Mouse (Mus musculus) limb, embryonic 14.5 days (tissue): Measurements from ENCODE around the gene Rflnb. TPM values are rescaled to one million over a fixed set of nuclear protein-coding genes. Genes with fewer than 3 reads are reported as not detected.

Experiments
- ATAC-seq: fragments of 200-750 bp; cut with Nextera tagmentation; 2 replicates; pipeline ENCODE4 v1.8.0; 2017; ENCODE audit warnings: low read depth, moderate number of reproducible peaks, moderate TSS enrichment; ENCODE audit not compliant: low FRiP score
- DNase-seq: peaks from one replicate; pipeline ENCODE4 v3.0.0-alpha.2; 2015; ENCODE audit warnings: low spot score
- H3K27ac ChIP-seq: fragments of 300-500 bp; sonication (generic); replicated peaks from 2 replicates; pipeline ENCODE4 v1.5.1; 2014; ENCODE audit warnings: low read depth, mild to moderate bottlenecking, low read length, moderate library complexity, mixed read lengths
- H3K27me3 ChIP-seq: fragments of 300-500 bp; sonication (generic); 2 replicates; pipeline ENCODE4 v1.6.1; 2014; ENCODE audit warnings: low read length, mixed read lengths; ENCODE audit not compliant: control insufficient read depth, insufficient read depth
- H3K36me3 ChIP-seq: fragments of 300-500 bp; sonication (generic); 2 replicates; pipeline ENCODE4 v1.6.1; 2014; ENCODE audit warnings: mild to moderate bottlenecking, low read length, moderate library complexity, mixed read lengths; ENCODE audit not compliant: control insufficient read depth, insufficient read depth
- H3K4me1 ChIP-seq: fragments of 300-500 bp; sonication (generic); 2 replicates; pipeline ENCODE4 v1.6.1; 2014; ENCODE audit warnings: antibody characterized with exemption, low read length, mixed read lengths; ENCODE audit not compliant: control insufficient read depth, insufficient read depth
- H3K4me2 ChIP-seq: fragments of 300-500 bp; sonication (generic); replicated peaks from 2 replicates; pipeline ENCODE4 v1.6.1; 2014; ENCODE audit warnings: low read depth, mild to moderate bottlenecking, low read length, moderate library complexity; ENCODE audit not compliant: severe bottlenecking
- H3K4me3 ChIP-seq: fragments of 300-500 bp; sonication (generic); replicated peaks from 2 replicates; pipeline ENCODE4 v1.5.1; 2014; ENCODE audit warnings: low read length
- H3K9ac ChIP-seq: fragments of 300-500 bp; sonication (generic); 2 replicates; pipeline ENCODE4 v1.6.1; 2014; ENCODE audit warnings: mild to moderate bottlenecking, low read depth, low read length, moderate library complexity; ENCODE audit not compliant: severe bottlenecking
- H3K9me3 ChIP-seq: fragments of 300-500 bp; sonication (generic); 2 replicates; pipeline ENCODE4 v1.6.1; 2016; ENCODE audit warnings: low read length; ENCODE audit not compliant: control insufficient read depth
- POLR2A ChIP-seq: fragments of 200-500 bp; IDR thresholded peaks from 2 replicates; pipeline ENCODE4 v1.8.0; 2012; ENCODE audit warnings: inconsistent platforms, mild to moderate bottlenecking, moderate library complexity, borderline replicate concordance; ENCODE audit not compliant: insufficient read depth, insufficient read length; ENCODE audit errors: extremely low read depth
- WGBS: fragments of 180-500 bp; shearing (Covaris S2); extraction: QIAGEN DNeasy Blood & Tissue Kit; methylation state at CpG from one replicate; pipeline ENCODE4 v1.1.7; 2014; 5-methylcytosine and 5-hydroxymethylcytosine counted together
- polyA plus RNA-seq, 2 experiments: library from polyadenylated mRNA; depleted of rRNA in 1 of 2; stranded (reverse) in 1 of 2; unstranded in 1 of 2; fragments of >200 nt; fragmentation: Nextera tagmentation in 1 of 2; extraction: Ambion mirVana in 1 of 2; gene quantifications; 2 replicates each; pipeline versions ENCODE4 v1.2.1 to v1.2.3; 2012 to 2014

Gene Rflnb
- polyA plus RNA-seq, 2 experiments: 28.9 to 52.2 TPM

DNA sequence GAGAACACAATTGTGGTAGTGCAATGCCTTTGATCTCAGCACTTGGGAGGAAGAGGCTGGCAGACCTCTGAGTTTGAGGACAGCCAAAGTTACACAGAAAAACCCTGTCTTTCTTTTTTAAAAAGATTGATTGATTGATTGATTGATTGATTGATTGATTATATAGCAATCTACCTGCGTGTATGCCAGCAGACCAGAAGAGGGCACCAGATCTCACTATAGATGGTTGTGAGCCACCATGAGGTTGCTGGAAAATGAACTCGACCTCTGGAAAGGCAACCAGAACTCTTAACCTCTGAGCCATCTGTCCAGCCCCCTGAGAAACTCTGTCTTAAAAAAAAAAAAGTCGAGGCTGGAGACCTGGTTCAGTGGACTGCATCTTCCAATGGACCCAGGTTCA, 57.0 kb downstream of the Rflnb start:
- WGBS: 28% methylated on average over 3 of the region's 3 CpGs

More for the DNA sequence above, 57.0 kb downstream of the Rflnb start:
- H3K27me3 ChIP-seq: peaks cover 8% of the 10 kb centered on the region; the same call in 1 of the 2 replicates
- no peak overlapping the region for H3K4me2 ChIP-seq
- no peak overlapping the region for H3K27ac ChIP-seq
- no peak overlapping the region for H3K9ac ChIP-seq
- DNase-seq (no peak), ATAC-seq (no peak)
- H3K4me3 ChIP-seq: no peak overlapping the region
- TF ChIP-seq POLR2A: no peak
- H3K9me3 ChIP-seq: no peaks in the 10 kb centered on the region
- no peaks in the 10 kb centered on the region for H3K36me3 ChIP-seq
- H3K4me1 ChIP-seq: peaks cover 9% of the 10 kb centered on the region; the same call in 1 of the 2 replicates

Other genes starting within 250 kb of the Rflnb start
- gene Doc2b, start 231.7 kb downstream of the Rflnb start, polyA plus RNA-seq (2012; rRNA removed): 3.8 and 3.9 TPM in 2 replicates
- gene Doc2b, start 231.7 kb downstream of the Rflnb start, polyA plus RNA-seq (2014; fragmentation: Nextera tagmentation; extraction: Ambion mirVana): 1.6 and 1.7 TPM in 2 replicates
- 2.4 and 2.6 TPM in 2 replicates for gene Rph3al, start 89.4 kb downstream of the Rflnb start, polyA plus RNA-seq (2012; rRNA removed)
- gene Rph3al, start 89.4 kb downstream of the Rflnb start, polyA plus RNA-seq (2014; fragmentation: Nextera tagmentation; extraction: Ambion mirVana): 2.2 and 2.6 TPM in 2 replicates
- 0.58 and 0.87 TPM in 2 replicates for gene 1700016K19Rik, start 27.9 kb downstream of the Rflnb start, polyA plus RNA-seq (2012; rRNA removed)
- gene 1700016K19Rik, start 27.9 kb downstream of the Rflnb start, polyA plus RNA-seq (2014; fragmentation: Nextera tagmentation; extraction: Ambion mirVana): 0.44 and 0.76 TPM in 2 replicates
- 26.6 and 29.6 TPM in 2 replicates for gene Vps53, start 151.9 kb upstream of the Rflnb start, polyA plus RNA-seq (2012; rRNA removed)
- gene Vps53, start 151.9 kb upstream of the Rflnb start, polyA plus RNA-seq (2014; fragmentation: Nextera tagmentation; extraction: Ambion mirVana): 37.3 and 41.9 TPM in 2 replicates
- gene Fam57a, start 151.9 kb upstream of the Rflnb start, polyA plus RNA-seq (2012; rRNA removed): 39.0 and 40.1 TPM in 2 replicates
- 48.3 and 60.8 TPM in 2 replicates for gene Fam57a, start 151.9 kb upstream of the Rflnb start, polyA plus RNA-seq (2014; fragmentation: Nextera tagmentation; extraction: Ambion mirVana)
- gene Dbil5, start 189.8 kb upstream of the Rflnb start, polyA plus RNA-seq (2012; rRNA removed): 0.41 and 0.93 TPM in 2 replicates
- gene Dbil5, start 189.8 kb upstream of the Rflnb start, polyA plus RNA-seq (2014; fragmentation: Nextera tagmentation; extraction: Ambion mirVana): 0.64 and 1.4 TPM in 2 replicates
- gene Gemin4, start 189.9 kb upstream of the Rflnb start, polyA plus RNA-seq (2012; rRNA removed): 14.8 and 17.1 TPM in 2 replicates
- 32.0 and 32.6 TPM in 2 replicates for gene Gemin4, start 189.9 kb upstream of the Rflnb start, polyA plus RNA-seq (2014; fragmentation: Nextera tagmentation; extraction: Ambion mirVana)
- 11.9 and 15.2 TPM in 2 replicates for gene Mrm3, start 215.9 kb upstream of the Rflnb start, polyA plus RNA-seq (2012; rRNA removed)
- 20.8 and 20.9 TPM in 2 replicates for gene Mrm3, start 215.9 kb upstream of the Rflnb start, polyA plus RNA-seq (2014; fragmentation: Nextera tagmentation; extraction: Ambion mirVana)
- 36.4 and 56.2 TPM in 2 replicates for gene Glod4, start 215.9 kb upstream of the Rflnb start, polyA plus RNA-seq (2012; rRNA removed)
- 140 and 141 TPM in 2 replicates for gene Glod4, start 215.9 kb upstream of the Rflnb start, polyA plus RNA-seq (2014; fragmentation: Nextera tagmentation; extraction: Ambion mirVana)